Mouse (Mus musculus): ENCODE results near the gene Gsdma3.

Gene Gsdma3

GRCm38 (mm10) chr11:98625611-98626410 is at the start of gene Gsdma3, which contains the start of gene Gm12355:
Gsdma3 (plus strand) TSS chr11:98626360.
Gm12355 (minus strand) TSS chr11:98625661.
- DNase-seq (ENCODE audit: inconsistent ontology term), result no peak

GRCm38 (mm10) chr11:98577776-98578175 is 48.4 kb upstream of the Gsdma3 start:
- DNase-seq (ENCODE audit: inconsistent ontology term), result peak; percentile 26

- no peak for DNase-seq (ENCODE audit: inconsistent ontology term)
These were observed 45.6 kb upstream of the Gsdma3 start for GRCm38 (mm10) chr11:98580301-98581121.

GRCm38 (mm10) chr11:98581286-98582029 is 44.7 kb upstream of the Gsdma3 start:
- no peak for DNase-seq (ENCODE audit: inconsistent ontology term)

DNA sequence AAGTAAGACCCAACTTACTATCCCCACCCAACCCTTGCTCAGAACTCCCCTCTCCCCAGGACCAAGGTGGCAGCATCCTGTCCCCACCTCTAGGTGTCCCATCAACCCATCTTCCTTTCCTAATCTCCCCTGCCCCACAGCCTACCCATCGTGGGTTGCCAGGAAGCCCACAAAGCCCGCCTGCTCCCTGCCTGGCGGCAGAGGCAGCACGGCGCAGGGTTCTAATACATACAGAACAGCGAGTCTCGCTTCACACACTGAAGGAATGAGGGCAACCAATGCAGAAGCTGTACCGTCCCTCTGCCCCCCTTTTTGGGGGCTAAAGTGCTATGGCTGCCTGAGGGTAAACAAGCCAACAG is 44.2 kb upstream of the Gsdma3 start:
- no peak for DNase-seq (ENCODE audit: inconsistent ontology term)

GRCm38 (mm10) chr11:98582551-98583264 is 43.5 kb upstream of the Gsdma3 start:
- no peak for DNase-seq (ENCODE audit: inconsistent ontology term)

DNA sequence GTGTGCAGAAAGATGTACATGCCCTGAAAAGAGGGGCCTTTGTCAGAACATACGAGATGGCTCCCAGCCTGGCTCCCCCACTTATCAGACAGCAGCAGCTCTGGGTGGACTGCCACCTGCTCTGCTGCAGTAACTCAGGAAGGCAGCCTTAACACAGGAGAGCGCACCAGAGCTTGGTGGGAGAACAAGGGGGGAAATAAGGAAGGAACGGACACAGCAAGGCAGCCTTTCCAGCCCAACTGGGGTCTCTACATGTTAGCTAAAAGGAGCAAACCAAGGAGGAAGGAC is 43.0 kb upstream of the Gsdma3 start:
- no peak for DNase-seq (ENCODE audit: inconsistent ontology term)

DNA sequence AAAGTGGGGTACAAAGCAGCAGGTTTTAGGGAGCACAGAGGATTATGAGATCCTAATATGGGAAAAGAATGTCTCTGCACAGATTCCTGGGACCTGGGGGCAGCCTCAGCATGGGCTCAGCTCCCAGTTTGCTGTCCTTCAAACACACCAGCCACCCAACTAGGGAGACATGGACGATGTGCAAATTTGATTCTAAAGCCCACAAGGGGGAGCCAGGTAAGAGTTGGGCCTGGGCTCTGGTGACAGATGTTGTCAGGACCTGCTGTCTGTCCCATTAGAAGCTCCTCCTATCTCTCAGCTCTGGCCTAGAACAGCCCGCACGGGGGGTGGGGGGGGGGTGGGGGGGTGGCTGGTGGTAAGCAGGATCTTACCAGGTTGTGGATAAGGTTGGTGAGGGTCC is 42.6 kb upstream of the Gsdma3 start:
- no peak for DNase-seq (ENCODE audit: inconsistent ontology term)

GRCm38 (mm10) chr11:98584146-98584545 is 42.0 kb upstream of the Gsdma3 start:
- no peak for DNase-seq (ENCODE audit: inconsistent ontology term)

GRCm38 (mm10) chr11:98584629-98585177 is 41.5 kb upstream of the Gsdma3 start:
- DNase-seq (ENCODE audit: inconsistent ontology term), result no peak

GRCm38 (mm10) chr11:98586087-98586891 is 39.9 kb upstream of the Gsdma3 start:
- peak; percentile 21 for DNase-seq (ENCODE audit: inconsistent ontology term)

DNA sequence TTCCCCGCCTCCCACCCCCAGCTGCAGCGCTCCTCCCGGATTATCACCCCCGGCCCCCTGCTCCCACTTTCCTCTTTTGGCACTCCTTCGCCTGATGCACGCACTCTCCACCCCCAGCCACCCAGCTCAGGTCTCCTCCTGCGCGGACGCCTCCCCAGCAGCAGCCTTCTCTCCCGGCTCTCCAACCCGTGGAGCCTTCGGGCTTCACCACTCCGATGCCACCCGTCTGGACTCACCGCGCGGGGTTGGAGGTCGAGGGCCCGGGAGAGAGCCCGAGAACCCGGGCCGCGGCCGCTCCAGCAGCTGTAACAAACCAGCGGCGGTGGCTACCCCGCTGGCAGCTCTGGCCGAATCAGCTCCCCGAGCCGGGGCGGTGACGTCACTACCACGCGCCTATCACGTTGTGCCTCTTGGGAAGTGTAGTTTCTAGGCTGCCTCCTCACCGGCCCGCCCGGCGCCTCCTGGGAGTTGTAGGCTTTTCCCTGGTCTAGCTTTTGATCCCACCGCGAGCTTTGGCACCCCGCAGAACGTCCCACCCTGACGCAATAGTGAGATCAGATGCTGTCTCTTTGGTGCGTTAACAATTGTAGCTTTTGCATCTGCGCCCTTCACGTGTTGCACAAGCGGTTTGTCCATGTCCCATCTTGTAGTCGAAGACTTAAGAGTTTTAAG is 39.1 kb upstream of the Gsdma3 start, which contains the start of gene Ormdl3:
Gene Ormdl3, minus strand, starts transcription at position 477 of the 672 bp plus-strand sequence.
- DNase-seq (ENCODE audit: inconsistent ontology term), result peak; percentile 99

GRCm38 (mm10) chr11:98587684-98588546 is 38.2 kb upstream of the Gsdma3 start:
- DNase-seq (ENCODE audit: inconsistent ontology term), result peak; percentile 90

DNA sequence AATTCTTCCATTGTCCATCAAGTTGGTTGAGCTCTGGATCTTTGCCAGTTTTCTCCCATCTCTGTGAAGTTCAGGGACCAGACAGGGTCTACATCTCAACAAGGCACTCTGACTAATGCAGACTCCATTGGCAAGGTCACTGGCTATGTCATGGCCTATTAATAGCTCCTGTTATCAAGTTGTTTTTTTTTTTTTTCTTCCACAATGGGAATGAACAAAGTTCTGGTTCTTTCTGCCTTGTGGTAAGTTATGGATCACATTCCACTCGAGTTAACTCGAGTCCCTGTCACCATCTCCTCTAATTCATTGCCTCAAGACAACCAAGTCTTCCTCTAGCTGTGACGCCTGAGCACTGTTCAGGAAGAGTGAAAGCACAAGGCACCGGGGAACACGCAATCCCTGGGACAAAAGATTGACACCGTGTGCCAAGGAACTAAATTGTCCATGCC is 37.3 kb upstream of the Gsdma3 start:
- DNase-seq (ENCODE audit: inconsistent ontology term), result peak; percentile 88

GRCm38 (mm10) chr11:98589306-98589705 is 36.9 kb upstream of the Gsdma3 start:
- DNase-seq (ENCODE audit: inconsistent ontology term), result no peak

GRCm38 (mm10) chr11:98590548-98591445 is 35.4 kb upstream of the Gsdma3 start:
- DNase-seq (ENCODE audit: inconsistent ontology term), result no peak

DNA sequence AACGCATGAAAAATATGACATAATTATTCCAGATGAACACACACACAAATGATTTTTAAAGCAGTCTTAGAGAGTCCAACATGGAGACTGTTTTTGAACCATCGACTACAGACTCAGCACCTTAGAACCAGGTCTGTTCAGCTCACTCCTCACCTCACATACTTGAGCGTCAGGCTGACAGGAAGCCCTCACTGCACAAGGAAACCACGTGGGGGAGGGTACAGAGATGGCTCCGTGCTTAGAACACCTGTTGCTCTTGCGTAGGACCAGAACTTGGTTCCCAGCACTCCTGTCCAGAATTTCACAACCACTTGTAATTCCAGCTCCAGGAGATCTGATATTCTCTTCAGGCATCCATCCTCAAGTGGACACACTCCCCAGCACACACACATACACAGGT is 31.1 kb upstream of the Gsdma3 start:
- no peak for DNase-seq (ENCODE audit: inconsistent ontology term)

DNA sequence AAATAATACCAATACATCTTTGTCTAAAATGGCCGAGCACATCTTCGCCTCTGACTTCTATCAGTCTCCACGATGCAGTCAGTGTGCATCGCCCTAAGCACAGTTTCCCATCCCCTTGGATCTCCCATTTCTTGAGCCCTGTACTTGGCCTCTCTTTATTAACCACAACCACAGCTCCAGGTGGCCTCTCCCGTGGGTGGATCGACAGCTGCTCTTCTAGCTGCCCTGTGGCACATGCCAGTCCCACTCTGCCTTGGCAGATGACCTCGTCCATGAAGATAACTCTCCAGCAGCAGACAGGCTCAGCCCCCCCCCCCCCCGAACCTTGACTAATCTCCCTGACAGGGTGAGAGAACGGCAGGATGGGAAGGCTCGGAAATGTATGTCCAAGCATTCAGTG is 30.7 kb upstream of the Gsdma3 start:
- DNase-seq (ENCODE audit: inconsistent ontology term), result no peak

All from Muller cell, postnatal 12 days (primary cell).